Mouse (Mus musculus) cortical plate, adult 2 months (tissue): Measurements from ENCODE around the gene Gm45015.

Experiments
- CTCF ChIP-seq: fragments of 200-500 bp; IDR thresholded peaks from 2 replicates; pipeline ENCODE4 v1.5.1; 2011; ENCODE audit warnings: mild to moderate bottlenecking, control low read depth, low read length; ENCODE audit not compliant: insufficient read depth; ENCODE audit errors: extremely low read depth
- POLR2A ChIP-seq: fragments of 200-500 bp; IDR thresholded peaks from 2 replicates; pipeline ENCODE4 v1.6.1; 2011; ENCODE audit warnings: mild to moderate bottlenecking, low read length, control low read depth; ENCODE audit not compliant: insufficient read depth; ENCODE audit errors: extremely low read depth

DNA sequence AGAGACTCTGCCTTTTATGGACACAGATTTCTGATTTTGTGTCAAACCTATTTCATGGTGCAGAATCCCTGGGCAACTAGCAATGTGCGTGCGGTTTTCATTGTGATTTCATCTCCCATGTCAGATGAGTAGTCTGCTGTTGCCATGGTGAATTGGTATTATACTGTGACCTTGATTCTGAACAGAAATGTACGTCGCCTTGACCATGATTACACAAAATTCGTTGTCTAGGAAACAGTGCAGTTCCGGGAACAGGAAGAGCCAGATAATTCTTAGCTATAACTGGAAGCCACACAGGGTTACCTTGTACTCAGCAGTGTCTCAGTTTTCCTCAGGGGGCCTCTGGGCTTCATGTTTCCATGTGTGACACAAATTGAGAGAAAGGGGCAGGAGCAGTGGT, 47.8 kb upstream of the Gm45015 start:
- TF ChIP-seq POLR2A (no peak), CTCF (no peak)
